Mouse (Mus musculus) retina, postnatal 7 days (tissue): ENCODE measurements around the gene Qrich2.

ENCODE experiments used
- DNase-seq: peaks from one replicate; pipeline ENCODE4 v3.0.0-alpha.2; 2012; ENCODE audit warnings: low read depth, low spot score

Gene Qrich2

DNA sequence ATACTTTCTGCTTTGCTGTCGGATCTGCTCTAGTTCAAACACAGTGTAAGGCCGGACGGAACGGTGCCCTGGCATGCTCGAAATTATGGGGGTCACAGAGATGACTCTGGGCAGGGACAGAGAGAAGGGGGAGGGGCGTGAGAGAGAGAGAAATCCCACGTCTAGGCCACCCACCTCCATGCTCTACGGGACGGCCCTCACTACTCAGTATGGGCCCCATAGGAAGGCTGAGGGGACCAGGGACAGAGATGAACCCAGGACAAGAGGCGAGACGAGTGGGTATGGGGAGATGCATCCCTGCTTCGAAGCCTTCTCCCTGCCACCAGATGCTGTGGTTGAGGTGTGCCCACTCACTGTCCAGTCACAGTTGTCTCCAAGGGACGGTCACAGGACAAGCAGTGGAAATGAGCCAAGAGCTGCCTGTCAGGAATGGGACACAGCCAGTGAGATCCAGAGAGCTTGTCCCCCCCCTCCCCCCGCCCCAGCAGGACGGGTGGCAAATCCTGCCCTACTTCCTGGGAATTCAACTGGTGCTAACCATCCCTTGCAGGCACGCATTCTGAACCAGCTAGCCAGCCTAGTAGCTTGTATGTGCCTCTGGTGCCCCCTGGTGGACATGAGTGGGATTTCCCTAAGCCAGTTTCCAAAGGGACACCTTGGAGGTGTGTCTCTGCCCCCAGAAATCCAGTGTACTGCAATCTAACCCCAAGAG lies 20.3 kb downstream of the Qrich2 start:
- peak; percentile 84 for DNase-seq

DNA sequence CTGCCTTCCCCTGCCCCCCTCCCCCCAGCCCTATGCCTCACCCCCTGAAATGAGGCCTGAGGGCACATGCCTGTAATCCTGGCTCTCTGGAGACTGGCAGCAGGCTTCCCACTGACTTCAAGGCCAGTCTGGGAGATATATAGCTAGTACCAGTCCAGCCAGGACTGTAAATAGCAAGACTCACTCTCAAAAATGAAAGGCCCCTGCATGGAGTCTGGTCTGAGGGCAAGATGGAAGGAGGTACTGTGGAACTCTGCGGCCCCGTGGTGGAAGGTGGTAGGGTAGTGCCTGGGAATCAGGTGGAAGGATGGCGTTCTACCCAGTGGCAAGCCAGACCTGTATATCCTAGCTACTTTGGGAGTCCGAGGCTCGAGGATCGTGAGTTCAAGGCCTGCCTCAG lies 22.1 kb downstream of the Qrich2 start:
- DNase-seq = no peak

DNA sequence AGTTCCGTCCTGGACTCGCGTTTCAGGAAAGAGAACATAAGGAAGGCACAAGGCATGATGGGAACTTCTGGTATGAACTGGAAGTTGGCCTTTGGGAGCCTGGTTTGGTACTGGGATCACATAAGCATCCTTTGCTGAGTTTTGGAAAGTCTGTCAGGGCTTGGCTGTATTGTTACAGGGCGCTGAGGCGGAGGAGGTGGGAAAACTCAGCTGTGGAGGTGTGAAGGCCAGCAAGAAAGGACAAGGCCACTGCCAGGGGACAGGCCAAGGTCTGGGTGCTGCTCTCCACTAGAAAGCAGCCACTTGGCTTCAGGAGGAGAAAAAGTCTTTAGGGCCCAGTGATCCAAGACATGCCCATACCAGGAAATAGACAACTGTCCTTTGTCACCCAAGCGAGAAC lies 22.7 kb downstream of the Qrich2 start:
- no peak for DNase-seq

DNA sequence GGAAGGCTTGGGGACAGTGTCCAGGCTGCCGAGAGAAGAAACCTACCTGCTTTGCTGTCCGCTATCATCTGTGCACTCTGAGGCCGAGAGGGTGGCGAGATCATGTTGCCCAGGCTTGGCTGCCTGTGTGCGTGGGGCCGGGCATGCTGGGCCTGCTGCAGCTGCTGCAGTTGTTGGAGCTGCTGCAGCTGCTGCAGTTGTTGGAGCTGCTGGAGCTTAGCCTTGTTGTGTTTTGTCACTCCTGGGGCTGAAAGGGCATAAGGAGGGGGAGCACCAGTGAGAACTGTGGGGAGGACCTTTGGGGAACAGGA lies 23.2 kb downstream of the Qrich2 start:
- no peak for DNase-seq

DNA sequence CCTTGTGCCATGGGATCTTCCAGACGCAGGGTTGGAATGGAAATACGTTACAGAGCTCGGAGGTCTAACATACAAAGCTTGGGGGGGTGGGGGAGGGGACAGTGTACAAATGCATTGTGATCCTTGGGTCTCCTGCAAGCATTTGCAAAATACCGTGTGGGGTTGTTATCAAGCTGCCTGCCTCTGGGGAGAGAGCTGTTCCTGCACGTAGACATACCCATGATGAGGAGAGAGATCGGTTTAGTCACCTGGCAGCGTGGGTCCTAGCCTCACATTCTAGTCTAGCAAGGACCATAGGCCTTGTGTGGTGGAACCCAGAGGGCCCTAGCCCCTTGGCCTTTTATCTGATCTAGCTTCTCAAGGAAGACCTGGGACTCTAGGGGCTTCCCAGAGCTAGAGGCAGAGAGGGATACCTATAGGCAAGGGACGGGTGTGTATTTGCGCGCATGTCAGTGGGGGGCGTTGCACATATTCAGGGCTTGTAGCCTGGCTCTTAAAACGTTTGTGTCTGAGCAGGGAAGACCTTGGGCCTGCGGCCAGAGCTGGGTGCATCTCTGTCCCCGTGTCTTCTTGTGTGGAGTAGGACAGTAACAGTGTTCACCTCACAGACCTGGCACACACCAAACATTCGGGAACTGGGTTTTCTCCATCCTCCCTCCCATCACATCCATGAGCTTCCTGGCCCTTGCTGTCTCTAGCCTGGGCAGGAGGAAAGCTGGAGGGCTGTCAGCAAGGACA lies 23.7 kb downstream of the Qrich2 start:
- DNase-seq = no peak

DNA sequence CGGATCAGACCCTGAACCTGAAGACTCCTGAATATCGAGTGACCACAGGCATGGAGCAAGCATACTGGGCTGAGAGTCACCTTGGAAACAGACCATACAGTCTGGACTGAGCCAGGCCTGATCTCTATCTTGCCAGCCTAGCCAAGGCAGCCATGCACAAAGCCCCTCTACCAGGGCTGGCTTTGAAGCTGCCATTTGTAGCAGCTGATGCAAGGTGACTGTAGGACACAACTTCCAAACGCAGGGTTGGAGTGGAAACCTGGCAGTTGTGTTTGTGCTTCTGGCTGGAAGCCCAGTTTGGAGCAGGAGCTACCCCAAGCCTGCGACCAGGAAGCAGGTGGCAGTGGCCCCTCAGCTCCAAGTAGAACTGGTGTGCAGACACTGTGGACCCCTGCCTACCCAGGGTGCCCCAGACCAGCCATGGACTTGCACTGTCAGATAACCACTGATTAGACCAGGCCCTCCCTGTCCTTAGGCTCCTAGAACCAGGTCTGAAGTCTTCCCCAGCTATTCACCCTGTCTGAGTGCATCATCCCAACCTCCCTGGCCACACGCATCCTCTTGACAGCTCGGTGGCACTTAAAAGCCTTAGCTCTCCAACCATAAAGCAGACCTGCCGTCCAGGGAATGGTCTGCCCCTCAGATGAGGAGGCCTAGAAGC lies 25.5 kb downstream of the Qrich2 start:
- DNase-seq = no peak

DNA sequence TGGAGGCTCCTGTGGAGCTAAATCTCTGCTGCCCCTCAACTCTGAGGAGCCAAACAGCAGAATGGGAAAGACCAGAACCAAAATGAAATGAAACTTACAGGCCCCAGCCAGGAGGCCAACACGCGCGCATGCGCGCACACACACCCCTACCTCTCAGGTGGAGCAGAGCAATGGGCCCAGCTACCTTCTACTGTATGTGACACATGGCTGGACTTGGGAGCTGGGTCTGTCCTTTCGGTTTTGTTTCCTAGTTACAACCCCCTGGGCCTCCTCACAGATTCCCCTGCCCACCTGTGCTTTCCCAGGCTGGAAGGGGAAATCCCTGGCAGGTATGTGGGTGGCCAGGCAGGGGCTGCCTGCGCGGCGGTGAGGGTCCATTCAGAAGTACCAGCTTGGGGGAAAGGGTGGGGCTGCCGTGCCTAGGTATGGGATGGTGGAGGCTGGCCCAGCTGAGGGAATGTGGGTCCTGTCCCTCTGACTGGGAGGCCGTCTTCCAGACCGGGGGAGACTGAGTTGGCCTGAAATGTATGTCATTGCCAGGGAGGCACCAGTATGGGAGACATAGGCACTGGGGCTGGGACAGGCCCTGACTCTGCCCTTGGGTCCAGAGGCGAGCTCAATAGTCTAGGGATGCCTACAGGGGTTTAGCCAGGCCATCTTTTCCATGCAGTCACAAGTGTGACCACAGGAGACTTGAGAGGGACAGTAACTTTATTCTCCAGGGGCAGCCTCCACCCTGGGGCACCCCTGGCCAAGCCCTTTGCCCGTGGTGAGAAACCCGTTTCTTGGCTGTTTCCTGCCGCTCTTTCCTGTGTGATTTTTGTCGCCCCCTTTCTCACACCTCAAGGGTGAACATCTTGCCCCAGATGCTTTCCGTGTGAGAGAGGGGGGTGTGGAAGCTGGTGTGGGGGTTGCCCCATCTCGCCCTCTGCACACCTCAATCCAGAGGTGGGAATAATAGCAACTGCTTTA lies 26.5 kb downstream of the Qrich2 start:
- no peak for DNase-seq

DNA sequence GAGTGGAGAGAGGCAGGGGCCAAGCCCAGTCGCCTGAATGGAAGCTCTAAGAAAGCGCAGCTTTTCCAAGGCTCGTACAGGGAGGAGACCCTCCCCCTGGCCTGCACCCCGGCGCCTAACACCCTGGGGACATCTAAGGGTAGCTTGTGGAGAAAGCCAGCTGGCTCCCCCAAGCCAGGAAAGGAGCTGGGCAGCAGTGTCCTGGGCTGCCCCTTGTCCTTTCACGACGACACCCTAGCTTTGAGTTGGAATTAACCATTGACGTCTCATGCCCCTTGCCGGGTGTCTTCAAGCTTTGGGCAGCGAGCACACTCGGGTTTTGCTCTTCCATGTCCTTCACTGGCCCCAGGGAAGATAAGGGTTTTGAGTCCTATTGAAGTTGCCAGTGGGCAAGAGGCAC lies 28.5 kb downstream of the Qrich2 start:
- no peak for DNase-seq

DNA sequence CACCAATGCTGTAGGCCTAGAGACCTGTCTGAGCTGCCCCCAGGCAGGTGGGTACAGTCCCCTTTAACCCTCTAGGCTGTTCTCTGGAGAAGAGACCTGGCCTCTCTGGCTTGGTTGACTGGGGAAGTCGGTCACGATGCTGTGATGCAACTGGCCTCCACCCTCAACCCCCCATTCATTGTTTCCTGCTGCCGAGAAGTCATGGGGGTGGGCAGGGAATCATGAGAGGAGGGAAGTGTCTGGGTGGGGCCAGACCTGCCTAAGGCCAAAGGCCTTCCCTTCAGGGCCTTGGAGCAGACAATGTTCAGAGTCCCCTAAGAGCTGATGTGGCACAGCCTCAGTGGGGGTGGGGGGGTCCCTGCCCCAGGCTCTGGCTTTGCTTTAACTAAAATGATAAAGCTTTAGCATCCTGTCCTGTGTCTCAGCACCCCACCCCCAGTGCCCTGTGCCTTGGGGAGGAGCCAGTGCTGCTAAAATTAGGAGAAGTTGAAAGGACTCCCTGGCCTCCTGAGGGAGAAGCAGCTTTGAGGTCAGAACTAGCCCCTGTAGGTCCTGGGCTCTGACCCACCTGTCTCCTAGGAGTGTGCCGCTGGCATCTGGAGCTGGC lies 29.2 kb downstream of the Qrich2 start:
- DNase-seq = no peak

DNA sequence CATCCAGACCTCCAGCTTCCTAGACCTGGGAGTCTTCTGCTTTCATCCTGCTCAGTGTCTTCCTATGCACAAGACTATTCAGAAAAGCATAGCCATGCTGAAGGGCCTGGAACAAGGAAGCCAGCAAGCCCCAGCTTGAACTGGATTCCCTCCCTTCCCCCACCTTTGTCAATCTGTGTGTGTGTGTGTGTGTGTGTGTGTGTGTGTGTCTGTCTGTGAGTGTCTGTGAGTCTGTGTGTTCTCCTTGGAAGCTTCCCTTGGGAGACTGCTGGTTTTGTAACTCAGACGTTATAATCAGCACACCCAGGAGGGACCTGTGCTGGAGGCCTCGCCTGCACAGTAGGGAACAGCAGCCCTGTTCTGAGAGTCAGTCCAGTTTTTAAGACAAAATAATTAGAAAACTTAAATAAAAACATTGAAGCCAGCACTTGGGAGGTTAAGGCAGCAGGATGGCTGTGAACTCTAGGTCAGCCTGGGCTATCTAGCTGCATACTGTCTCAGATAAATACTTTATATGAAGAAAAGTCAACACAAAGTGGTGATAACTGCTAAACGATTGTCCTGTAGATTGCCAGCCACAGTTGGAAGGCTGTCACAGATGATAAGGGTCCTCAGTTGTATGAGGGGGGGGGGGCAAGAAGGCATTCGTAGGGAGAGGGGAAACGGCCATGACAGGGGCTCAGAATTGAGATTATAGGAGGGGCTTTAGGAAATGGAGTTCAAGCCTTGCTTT lies 29.9 kb downstream of the Qrich2 start:
- no peak for DNase-seq

DNA sequence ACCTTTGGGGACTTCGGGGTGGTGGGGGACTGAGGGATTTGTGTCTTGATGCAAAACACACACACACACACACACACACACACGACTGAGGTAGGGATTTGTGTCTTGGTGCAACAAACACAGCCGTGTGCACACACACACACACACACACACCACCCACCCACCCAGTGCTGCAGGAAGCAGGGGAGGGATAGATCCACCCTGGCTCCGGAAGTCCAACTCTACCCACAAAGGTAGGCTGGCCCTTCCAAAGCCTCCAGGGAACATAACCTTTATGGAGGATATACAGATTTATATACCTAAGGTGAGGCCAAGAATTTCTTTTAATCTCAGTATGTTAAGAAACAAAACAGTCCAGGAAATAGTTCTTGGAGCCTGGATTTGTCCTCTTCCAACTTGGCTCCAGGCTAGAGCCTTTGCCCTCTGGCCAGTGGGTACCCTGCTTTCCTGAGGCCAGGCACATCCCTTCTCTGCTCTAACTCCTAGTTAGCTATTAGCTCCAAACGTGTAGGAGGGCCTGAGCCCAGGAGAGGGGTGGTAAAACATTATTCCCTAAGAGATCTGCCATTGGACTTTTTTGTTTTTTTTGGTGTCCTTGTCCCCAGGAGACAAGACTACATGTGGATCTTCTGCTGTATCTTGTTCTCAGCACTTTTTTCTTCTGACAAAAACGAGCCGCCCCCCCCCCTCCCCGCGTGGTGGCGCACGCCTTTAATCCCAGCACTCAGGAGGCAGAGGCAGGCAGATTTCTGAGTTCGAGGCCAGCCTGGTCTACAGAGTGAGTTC lies 30.9 kb downstream of the Qrich2 start:
- DNase-seq = no peak

DNA sequence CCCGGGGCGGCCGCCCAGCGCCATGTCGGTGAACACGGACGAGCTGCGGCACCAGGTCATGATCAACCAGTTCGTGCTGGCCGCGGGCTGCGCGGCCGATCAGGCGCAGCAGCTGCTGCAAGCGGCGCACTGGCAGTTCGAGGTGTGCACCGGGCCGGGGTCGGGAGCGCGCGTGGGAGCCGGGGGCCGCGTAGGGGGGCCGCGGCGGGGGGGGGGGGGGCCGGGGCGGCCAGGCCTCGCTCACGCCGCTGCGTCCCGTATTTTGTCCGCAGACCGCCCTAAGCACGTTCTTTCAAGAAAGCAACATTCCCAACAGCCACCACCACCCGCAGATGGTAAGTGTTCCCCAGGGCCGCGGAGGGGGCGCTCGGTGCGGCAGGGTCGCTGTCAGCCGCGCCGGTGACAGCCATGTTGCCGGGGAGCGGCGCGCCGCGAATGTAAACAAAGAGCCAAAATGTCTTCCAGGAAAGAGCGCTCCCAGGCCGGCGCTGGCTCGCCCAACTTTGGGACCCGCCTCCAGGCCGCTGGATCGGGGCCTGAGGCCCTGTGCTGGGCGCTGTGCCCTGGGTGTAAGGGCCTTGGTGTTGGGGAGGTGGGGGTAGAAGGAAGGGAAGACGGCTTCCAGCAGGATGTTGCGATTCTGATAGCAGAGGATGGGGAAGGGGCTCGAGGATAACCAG lies 31.6 kb downstream of the Qrich2 start:
- DNase-seq = no peak

DNA sequence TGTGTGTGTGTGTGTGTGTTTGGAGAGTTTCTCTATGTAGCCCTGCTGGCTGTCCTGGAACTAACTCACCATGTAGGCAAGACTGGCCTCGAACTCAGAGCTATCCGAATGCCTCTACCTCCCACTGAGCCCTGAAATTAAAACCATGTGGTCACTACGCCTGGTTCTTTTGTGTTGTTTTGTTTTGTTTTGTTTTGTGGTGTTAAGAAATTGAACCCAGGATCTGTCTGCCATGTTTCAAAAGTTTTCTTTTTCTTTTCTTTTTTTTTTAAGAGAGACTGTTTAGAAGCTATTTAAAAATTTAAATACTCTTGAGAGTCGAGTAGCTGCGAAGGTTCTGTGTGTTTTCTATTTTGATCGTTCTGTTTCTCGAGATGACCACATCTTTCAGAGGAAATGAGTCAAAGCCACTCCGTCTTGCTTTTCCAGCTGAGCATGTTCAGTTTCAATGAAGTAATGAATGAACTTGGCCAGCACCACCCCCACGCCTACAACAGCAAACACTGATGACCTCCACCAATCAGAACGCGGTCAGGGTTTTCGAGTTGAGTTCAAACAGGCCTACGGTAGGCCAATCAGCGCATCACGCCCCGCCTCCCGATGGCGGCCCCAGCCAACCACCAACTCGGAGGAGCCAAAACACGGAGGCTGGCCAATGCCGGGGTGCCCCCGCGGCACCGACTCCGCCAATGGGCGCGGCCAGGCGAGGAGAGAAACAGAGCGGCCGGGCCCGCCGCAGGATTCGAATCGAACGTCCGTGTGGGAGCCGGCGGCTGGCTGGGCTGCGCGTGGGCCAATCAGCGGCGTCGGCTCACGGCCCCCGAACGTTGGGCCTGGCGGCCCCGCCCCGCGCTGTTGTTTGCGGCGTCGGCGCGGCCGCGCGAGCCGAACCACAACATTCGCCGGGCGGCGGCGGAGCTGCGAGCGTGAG lies 32.4 kb downstream of the Qrich2 start, which contains the start of gene Ubald2:
TSS of gene Ubald2 (plus strand) at position 739 of the 931 bp plus-strand sequence.
- peak; percentile 96 for DNase-seq

DNA sequence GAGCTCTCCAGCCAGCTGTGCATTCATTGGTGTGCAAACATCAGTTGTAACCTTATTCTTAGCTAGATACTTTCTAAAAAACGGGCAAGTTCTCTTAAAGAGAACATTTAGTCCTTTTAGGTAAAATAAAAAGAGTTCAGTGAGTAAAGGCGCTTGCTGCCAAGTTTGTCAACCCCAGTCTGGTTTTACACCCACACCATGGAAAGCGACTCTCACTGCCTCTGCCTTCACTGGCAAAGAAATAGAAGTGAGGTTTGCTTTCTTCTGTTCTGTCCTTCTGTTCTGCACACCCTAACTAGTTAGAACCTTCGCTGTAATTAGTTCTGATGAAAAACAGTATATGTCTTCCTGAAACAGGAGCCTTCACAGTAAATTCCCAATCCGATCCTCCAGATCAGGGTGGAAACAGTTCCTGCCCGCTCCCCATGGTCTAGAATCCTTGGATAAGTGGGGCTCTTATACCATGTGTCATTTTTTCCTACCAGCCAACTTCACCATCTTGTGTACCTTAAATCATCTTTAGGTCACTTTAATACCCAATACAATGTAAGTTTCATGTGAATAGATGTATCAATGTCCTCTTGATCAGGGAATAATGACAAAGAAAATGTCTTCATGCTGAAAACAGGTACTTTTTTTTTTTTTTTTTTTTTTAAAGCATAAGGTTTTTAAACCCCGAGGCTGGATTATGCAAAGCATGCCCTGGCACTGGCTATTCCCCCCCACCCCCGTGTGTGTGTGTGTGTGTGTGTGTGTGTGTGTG lies 33.3 kb downstream of the Qrich2 start:
- DNase-seq = no peak

DNA sequence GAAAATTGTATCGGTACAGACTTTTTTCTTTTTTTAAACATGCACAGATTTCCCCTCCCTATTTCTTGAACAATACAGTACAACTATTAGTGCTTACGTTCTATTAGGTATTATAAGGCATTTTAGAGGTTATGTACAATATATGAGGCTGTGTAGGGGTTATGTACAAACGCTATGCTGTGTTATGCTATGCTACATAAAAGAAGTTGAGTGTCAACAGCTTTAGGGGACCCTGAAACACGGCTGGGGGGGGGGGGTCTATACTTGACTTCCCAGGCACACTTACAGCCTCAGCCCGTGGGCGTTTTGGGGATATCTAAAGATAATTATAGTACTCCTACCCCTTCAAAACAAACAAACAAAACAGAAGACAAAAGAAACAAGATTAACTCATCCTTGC lies 33.9 kb downstream of the Qrich2 start:
- DNase-seq = no peak

DNA sequence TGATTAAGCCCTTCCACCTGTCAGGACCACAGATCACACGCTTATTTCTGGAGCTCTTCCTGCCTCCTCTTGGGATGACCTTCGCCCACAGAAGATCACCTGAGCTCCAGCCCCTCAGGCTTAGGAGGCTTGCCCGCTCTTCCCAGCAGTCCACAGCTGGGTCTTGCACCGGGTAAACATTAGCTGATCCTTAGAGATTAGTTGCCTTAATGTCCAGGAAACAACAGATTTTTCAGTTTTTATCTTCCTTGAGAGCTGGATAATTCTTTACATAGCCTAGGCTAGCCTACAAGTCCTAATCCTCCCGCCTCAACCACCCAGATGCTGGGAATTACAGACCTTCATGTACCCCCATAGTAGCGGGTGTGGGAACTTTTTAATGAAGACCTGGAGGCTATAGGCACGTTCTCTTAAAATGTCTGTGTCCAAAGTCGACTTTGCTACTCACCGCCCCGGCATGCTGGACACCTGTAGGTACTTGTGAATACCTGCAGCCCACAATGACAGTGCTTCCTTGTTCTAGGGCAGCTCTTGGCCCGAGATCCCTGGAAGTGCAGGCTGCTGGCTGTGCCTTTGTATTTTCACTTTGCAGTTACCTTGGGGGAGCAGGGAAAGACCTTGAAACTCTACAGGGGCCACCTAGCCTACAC lies 34.5 kb downstream of the Qrich2 start:
- DNase-seq = no peak
